Mouse (Mus musculus) heart, adult 2 months (tissue): ENCODE measurements at regions not wholly inside any gene's neighbourhood (a gene's known extent, or its start where the extent isn't known, plus 50 kb on each side); places are given as distances from the start of the nearest gene placed in this dataset.

Experiments
- CTCF ChIP-seq: fragments of 200-600 bp; IDR thresholded peaks from 2 replicates; pipeline ENCODE4 v1.8.1; 2022; ENCODE audit warnings: antibody characterized with exemption, mild to moderate bottlenecking, moderate library complexity
- EP300 ChIP-seq: fragments of 200-500 bp; IDR thresholded peaks from 2 replicates; pipeline ENCODE4 v1.6.1; 2011; ENCODE audit warnings: low read depth, low read length, control low read depth; ENCODE audit not compliant: insufficient read depth
- POLR2A ChIP-seq: fragments of 200-500 bp; IDR thresholded peaks from 2 replicates; pipeline ENCODE4 v1.6.1; 2011; ENCODE audit warnings: mild to moderate bottlenecking, low read depth, low read length, control low read depth; ENCODE audit not compliant: insufficient read depth

GRCm38 (mm10) chr4:55670258-55670657, 138.0 kb upstream of the Klf4 start:
- TF ChIP-seq CTCF, result no peak
- no peak for TF ChIP-seq POLR2A
- TF ChIP-seq EP300, result no peak
